Mouse (Mus musculus) ES-Bruce4 (cell line): ENCODE data around the gene Sgsh.

Experiments used
- CTCF ChIP-seq: IDR thresholded peaks from one replicate; pipeline ENCODE4 v1.8.1; 2011; ENCODE audit warnings: low read depth, low read length
- POLR2A ChIP-seq: IDR thresholded peaks from one replicate; pipeline ENCODE4 v1.8.1; 2011; ENCODE audit warnings: low read length; ENCODE audit not compliant: insufficient read depth

DNA sequence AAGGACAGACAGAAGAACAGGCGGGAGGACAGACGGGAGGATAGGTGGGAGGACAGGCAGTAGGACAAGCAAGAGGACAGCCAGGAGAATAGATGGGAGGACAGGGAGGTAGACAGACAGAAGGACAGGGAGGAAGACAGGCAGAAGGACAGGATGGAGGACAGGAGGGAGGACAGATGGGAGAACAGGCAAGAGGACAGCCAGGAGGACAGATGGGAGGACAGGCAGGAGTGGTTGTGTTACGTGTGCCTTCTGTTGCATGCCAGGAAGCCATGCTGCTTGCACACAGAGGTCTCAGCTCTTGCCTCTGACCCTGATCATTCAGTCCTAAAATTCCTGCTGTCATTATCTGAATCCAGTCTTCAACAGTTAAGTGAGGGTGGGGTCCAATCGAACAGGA, 1.4 kb downstream of the Sgsh start:
- TF ChIP-seq POLR2A (no peak), CTCF (no peak)
